Mouse (Mus musculus) thymus, adult 2 months (tissue): ENCODE data around the gene Pdss2. TPM values are rescaled to one million over a fixed set of nuclear protein-coding genes. Genes with fewer than 3 reads are reported as not detected.

Experiments
- DNase-seq: peaks from one replicate; pipeline ENCODE4 v3.0.0; 2021
- H3K27ac ChIP-seq: fragments of 200-500 bp; 2 replicates; pipeline ENCODE4 v1.5.1; 2012; ENCODE audit warnings: low read length, control low read depth; ENCODE audit not compliant: control insufficient read depth, insufficient read depth
- H3K27me3 ChIP-seq: fragments of 200-500 bp; 2 replicates; pipeline ENCODE4 v1.6.1; 2012; ENCODE audit warnings: mild to moderate bottlenecking, low read length, moderate library complexity, mixed read lengths; ENCODE audit not compliant: control insufficient read depth, insufficient read depth
- H3K36me3 ChIP-seq: fragments of 200-500 bp; 2 replicates; pipeline ENCODE4 v1.6.1; 2012; ENCODE audit warnings: mild to moderate bottlenecking, low read length, moderate library complexity; ENCODE audit not compliant: control insufficient read depth, insufficient read depth
- H3K4me1 ChIP-seq: fragments of 200-500 bp; replicated peaks from 2 replicates; pipeline ENCODE4 v1.6.1; 2012; ENCODE audit warnings: low read length; ENCODE audit not compliant: control insufficient read depth, insufficient read depth
- H3K4me3 ChIP-seq: fragments of 200-500 bp; 2 replicates; pipeline ENCODE4 v1.5.1; 2012; ENCODE audit warnings: mild to moderate bottlenecking, low read length, control low read depth, moderate library complexity; ENCODE audit not compliant: control insufficient read depth, insufficient read depth
- CTCF ChIP-seq: fragments of 200-500 bp; IDR thresholded peaks from 2 replicates; pipeline ENCODE4 v1.5.1; 2012; ENCODE audit warnings: mild to moderate bottlenecking, control low read depth, low read length, moderate library complexity, borderline replicate concordance; ENCODE audit not compliant: control insufficient read depth, poor library complexity, insufficient read depth; ENCODE audit errors: extremely low read depth
- POLR2A ChIP-seq: fragments of 200-500 bp; IDR thresholded peaks from 2 replicates; pipeline ENCODE4 v1.6.1; 2012; ENCODE audit warnings: mild to moderate bottlenecking, low read length, control low read depth, moderate library complexity; ENCODE audit not compliant: control insufficient read depth, poor library complexity, insufficient read depth; ENCODE audit errors: extremely low read depth
- WGBS: fragments of 180-500 bp; shearing (Covaris S2); methylation state at CpG from one replicate; pipeline ENCODE4 v1.1.7; 2018; 5-methylcytosine and 5-hydroxymethylcytosine counted together
- polyA plus RNA-seq: library from polyadenylated mRNA; depleted of rRNA; stranded (reverse); fragments of >200 nt; gene quantifications from 2 replicates; pipeline ENCODE4 v1.2.3, GENCODE M21; 2012

Pdss2 gene
- polyA plus RNA-seq, 1 experiment = 10.5 TPM

- H3K27ac ChIP-seq = no peak overlapping the region
- no peaks in the 10 kb centered on the region for H3K36me3 ChIP-seq
- DNase-seq = no peak
- 96% methylated on average over 5 of the region's 5 CpGs for WGBS
- no peak overlapping the region for H3K4me3 ChIP-seq
- TF ChIP-seq CTCF (no peak), POLR2A (no peak)
- H3K27me3 ChIP-seq = no peaks in the 10 kb centered on the region
- no peaks in the 10 kb centered on the region for H3K4me1 ChIP-seq
Measured at GRCm38 (mm10) chr10:43368611-43369010, 147.3 kb downstream of the Pdss2 start.

DNA sequence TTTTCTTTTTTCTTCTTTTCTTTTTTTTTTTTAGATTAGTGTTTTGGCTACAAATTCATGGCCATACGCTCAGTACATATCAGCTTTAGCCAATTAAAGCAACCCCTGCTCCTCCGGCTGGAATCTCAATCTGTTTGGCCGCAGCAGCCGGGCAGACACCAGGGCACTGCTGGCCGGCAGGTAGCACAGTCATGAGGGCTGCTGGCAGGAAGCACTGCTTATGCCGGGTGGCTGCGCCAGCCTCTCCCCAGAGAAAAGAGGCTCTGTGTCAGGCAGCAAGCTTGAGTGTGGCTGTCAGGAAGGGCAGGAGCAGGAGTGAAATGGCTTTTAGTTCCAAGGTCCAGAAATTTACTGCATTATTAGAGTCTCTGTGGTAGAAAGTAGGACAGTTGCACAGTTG is 151.0 kb downstream of the Pdss2 start:
- H3K4me3 ChIP-seq = peak overlapping the region; percentile 14; the same call in 1 of the 2 replicates
- H3K36me3 ChIP-seq = no peaks in the 10 kb centered on the region
- no peak overlapping the region; the same call in 1 of the 2 replicates for H3K27ac ChIP-seq
- TF ChIP-seq CTCF = no peak
- TF ChIP-seq POLR2A = no peak
- WGBS = 13% methylated on average over 7 of the region's 7 CpGs
- peak; percentile 5 for DNase-seq
- no peaks in the 10 kb centered on the region for H3K4me1 ChIP-seq
- no peaks in the 10 kb centered on the region for H3K27me3 ChIP-seq

DNA sequence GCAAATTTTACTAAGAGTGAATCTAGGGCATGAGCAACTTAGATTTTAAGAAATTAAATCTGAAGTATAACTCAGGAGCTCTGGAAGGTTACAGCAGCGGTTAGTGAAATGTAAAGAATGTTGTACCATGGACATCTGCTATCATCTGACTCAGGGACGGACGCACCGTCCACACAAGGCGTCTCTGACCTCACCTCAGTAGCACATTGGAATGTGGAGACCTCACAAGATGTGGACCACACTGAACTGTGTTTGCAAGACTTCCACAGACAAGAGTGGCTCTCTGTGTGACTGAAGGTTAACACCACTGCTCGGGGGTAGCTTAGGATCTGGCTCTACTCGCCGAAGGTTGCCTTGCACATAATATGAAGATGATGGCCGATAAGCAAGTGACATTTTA is 151.7 kb downstream of the Pdss2 start:
- Histone ChIP-seq H3K36me3 (no peaks in the 10 kb centered on the region), H3K27ac (no peak overlapping the region), H3K4me3 (no peak overlapping the region), H3K27me3 (no peaks in the 10 kb centered on the region), H3K4me1 (no peaks in the 10 kb centered on the region)
- WGBS = 98% methylated on average over 9 of the region's 9 CpGs
- DNase-seq = no peak
- TF ChIP-seq CTCF (no peak), POLR2A (no peak)

GRCm38 (mm10) chr10:43373666-43374065 is 152.4 kb downstream of the Pdss2 start:
- H3K27ac ChIP-seq = no peak overlapping the region
- 92% methylated on average over 12 of the region's 12 CpGs for WGBS
- no peaks in the 10 kb centered on the region for H3K36me3 ChIP-seq
- H3K4me3 ChIP-seq = no peak overlapping the region
- no peak for DNase-seq
- H3K27me3 ChIP-seq = no peaks in the 10 kb centered on the region
- no peak for TF ChIP-seq POLR2A
- no peak for TF ChIP-seq CTCF
- H3K4me1 ChIP-seq = no peaks in the 10 kb centered on the region

GRCm38 (mm10) chr10:43375286-43375685 is 154.0 kb downstream of the Pdss2 start:
- no peak for DNase-seq
- no peak overlapping the region for H3K4me3 ChIP-seq
- no peaks in the 10 kb centered on the region for H3K36me3 ChIP-seq
- TF ChIP-seq POLR2A = no peak
- 81% methylated on average over 4 of the region's 4 CpGs for WGBS
- H3K4me1 ChIP-seq = no peaks in the 10 kb centered on the region
- H3K27ac ChIP-seq = no peak overlapping the region
- no peaks in the 10 kb centered on the region for H3K27me3 ChIP-seq

GRCm38 (mm10) chr10:43376749-43377148 is 155.5 kb downstream of the Pdss2 start:
- 93% methylated on average over 8 of the region's 8 CpGs for WGBS
- no peaks in the 10 kb centered on the region for H3K4me1 ChIP-seq
- no peaks in the 10 kb centered on the region for H3K27me3 ChIP-seq
- H3K27ac ChIP-seq = no peak overlapping the region
- no peaks in the 10 kb centered on the region for H3K36me3 ChIP-seq
- no peak overlapping the region for H3K4me3 ChIP-seq
- TF ChIP-seq CTCF = no peak
- no peak for DNase-seq

DNA sequence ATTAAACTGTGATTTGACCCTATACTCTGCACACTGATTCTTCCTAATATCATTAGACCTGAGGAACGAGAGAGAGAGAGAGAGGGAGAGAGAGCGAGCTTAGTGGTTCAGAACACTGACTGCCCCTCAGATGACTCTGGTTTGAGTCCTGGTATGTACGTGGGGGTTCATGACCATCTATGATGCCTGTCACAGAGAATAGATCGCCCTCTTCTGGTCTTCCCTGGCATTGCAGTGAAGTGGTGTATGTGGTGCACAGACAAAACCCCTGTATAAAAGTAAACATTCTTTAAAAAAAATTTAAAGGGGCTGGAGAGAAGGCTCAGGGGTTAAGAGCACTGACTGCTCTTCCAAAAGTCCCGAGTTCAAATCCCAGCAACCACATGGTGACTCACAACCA is 157.0 kb downstream of the Pdss2 start:
- Histone ChIP-seq H3K4me1 (no peaks in the 10 kb centered on the region), H3K36me3 (no peaks in the 10 kb centered on the region), H3K27me3 (no peaks in the 10 kb centered on the region), H3K4me3 (no peak overlapping the region), H3K27ac (no peak overlapping the region)
- DNase-seq = peak; percentile 53
- WGBS = 54% methylated on average over 5 of the region's 5 CpGs
- TF ChIP-seq CTCF (no peak), POLR2A (no peak)
